Mouse (Mus musculus) MEL (cell line): ENCODE data around the gene Tnfsfm13. TPM values are rescaled to one million over a fixed set of nuclear protein-coding genes. Genes with fewer than 3 reads are reported as not detected.
A peak's percentile ranks its signal among the peaks of the same experiment; 100 is the strongest.

Experiments
- DNase-seq: peaks from one replicate; pipeline ENCODE4 v3.0.0; 2011; ENCODE audit warnings: low read depth, low spot score
- H3K27ac ChIP-seq: 2 replicates; pipeline ENCODE4 v1.5.1; 2012; ENCODE audit warnings: low read depth, mild to moderate bottlenecking, control low read depth, low read length, moderate library complexity; ENCODE audit not compliant: control insufficient read depth
- H3K27me3 ChIP-seq, 2 experiments: fragments of 150-350 bp in 1 of 2; sonication (generic) in 1 of 2; 2 replicates each; pipeline ENCODE4 v1.6.1; 2012; ENCODE audit warnings: low read length in 2 of 2, mild to moderate bottlenecking in 2 of 2, improper control_type of control experiment in 1 of 2, moderate library complexity in 1 of 2; ENCODE audit not compliant: insufficient read depth in 2 of 2, control insufficient read depth in 1 of 2
- H3K36me3 ChIP-seq, 2 experiments: 2 replicates each; pipeline ENCODE4 v1.6.1; 2012 to 2014; ENCODE audit warnings: low read length in 2 of 2, improper control_type of control experiment in 1 of 2, inconsistent platforms in 1 of 2, mild to moderate bottlenecking in 1 of 2; ENCODE audit not compliant: insufficient read depth in 2 of 2, control insufficient read depth in 1 of 2
- H3K4me1 ChIP-seq, 2 experiments: fragments of 150-350 bp in 1 of 2; sonication (generic) in 1 of 2; 2 replicates each; pipeline ENCODE4 v1.6.1; 2012; ENCODE audit warnings: low read length in 2 of 2, improper control_type of control experiment in 1 of 2, mild to moderate bottlenecking in 1 of 2; ENCODE audit not compliant: insufficient read depth in 2 of 2, control insufficient read depth in 1 of 2
- H3K4me3 ChIP-seq, 2 experiments: fragments of 150-350 bp in 1 of 2; sonication (generic) in 1 of 2; 2 replicates each; pipeline ENCODE4 v1.5.1; 2012; ENCODE audit warnings: low read depth in 2 of 2, low read length in 2 of 2, mild to moderate bottlenecking in 2 of 2, moderate library complexity in 2 of 2, control low read depth in 1 of 2, improper control_type of control experiment in 1 of 2; ENCODE audit not compliant: control insufficient read depth in 1 of 2, insufficient read depth in 1 of 2
- H3K79me2 ChIP-seq: 2 replicates; pipeline ENCODE4 v1.6.1; 2012; ENCODE audit warnings: mild to moderate bottlenecking, low read length, moderate library complexity; ENCODE audit not compliant: control insufficient read depth, poor library complexity, insufficient read depth
- H3K9ac ChIP-seq: 2 replicates; pipeline ENCODE4 v1.6.1; 2012; ENCODE audit warnings: low read depth, mild to moderate bottlenecking, control low read depth, low read length, moderate library complexity; ENCODE audit not compliant: control insufficient read depth, poor library complexity, severe bottlenecking
- H3K9me3 ChIP-seq: fragments of 150-350 bp; sonication (generic); replicated peaks from 2 replicates; pipeline ENCODE4 v1.6.1; 2012; ENCODE audit warnings: mild to moderate bottlenecking, low read length, improper control_type of control experiment, moderate library complexity; ENCODE audit not compliant: insufficient read depth
- BHLHE40 ChIP-seq: IDR thresholded peaks from 2 replicates; pipeline ENCODE4 v1.6.1; 2012; ENCODE audit warnings: low read depth, mild to moderate bottlenecking, inconsistent platforms, low read length, improper control_type of control experiment, borderline replicate concordance
- CHD1 ChIP-seq: IDR thresholded peaks from 2 replicates; pipeline ENCODE4 v1.6.1; 2012; ENCODE audit warnings: low read depth, mild to moderate bottlenecking, inconsistent platforms, low read length, improper control_type of control experiment
- CHD2 ChIP-seq: IDR thresholded peaks from 2 replicates; pipeline ENCODE4 v1.6.1; 2011; ENCODE audit warnings: low read length, improper control_type of control experiment
- CTCF ChIP-seq, 3 experiments: IDR thresholded peaks in 2 of 3; conservative IDR thresholded peaks in 1 of 3; 2 replicates each; pipeline ENCODE4 v1.5.1; 2011 to 2012; ENCODE audit warnings: low read length in 3 of 3, low read depth in 2 of 3, mild to moderate bottlenecking in 2 of 3, improper control_type of control experiment in 1 of 3, inconsistent platforms in 1 of 3, mixed read lengths in 1 of 3, moderate library complexity in 1 of 3; ENCODE audit not compliant: control insufficient read depth in 1 of 3, insufficient read depth in 1 of 3, poor library complexity in 1 of 3, severe bottlenecking in 1 of 3
- E2F4 ChIP-seq: IDR thresholded peaks from 2 replicates; pipeline ENCODE4 v1.6.1; 2011; ENCODE audit warnings: low read depth, low read length, improper control_type of control experiment, borderline replicate concordance
- ELF1 ChIP-seq: IDR thresholded peaks from 2 replicates; pipeline ENCODE4 v1.6.1; 2014; ENCODE audit warnings: low read depth, mild to moderate bottlenecking, inconsistent platforms, low read length, improper control_type of control experiment, moderate library complexity
- EP300 ChIP-seq, 2 experiments: IDR thresholded peaks; 2 replicates each; pipeline ENCODE4 v1.6.1; 2011; ENCODE audit warnings: improper control_type of control experiment in 2 of 2, low read length in 2 of 2, low read depth in 1 of 2, mild to moderate bottlenecking in 1 of 2
- ETS1 ChIP-seq: IDR thresholded peaks from 2 replicates; pipeline ENCODE4 v1.6.1; 2012; ENCODE audit warnings: low read depth, mild to moderate bottlenecking, inconsistent platforms, low read length, improper control_type of control experiment, moderate library complexity
- GABPA ChIP-seq: IDR thresholded peaks from 2 replicates; pipeline ENCODE4 v1.6.1; 2012; ENCODE audit warnings: low read depth, mild to moderate bottlenecking, inconsistent platforms, low read length, improper control_type of control experiment, moderate library complexity
- GATA1 ChIP-seq: IDR thresholded peaks from 2 replicates; pipeline ENCODE4 v1.6.1; 2011; ENCODE audit warnings: low read depth, low read length, improper control_type of control experiment
- HCFC1 ChIP-seq: IDR thresholded peaks from 2 replicates; pipeline ENCODE4 v1.6.1; 2012; ENCODE audit warnings: low read depth, mild to moderate bottlenecking, inconsistent platforms, low read length, improper control_type of control experiment, moderate library complexity
- MAFK ChIP-seq: IDR thresholded peaks from 2 replicates; pipeline ENCODE4 v1.6.1; 2011; ENCODE audit warnings: low read depth, mild to moderate bottlenecking, low read length, improper control_type of control experiment, borderline replicate concordance
- MAX ChIP-seq: IDR thresholded peaks from 2 replicates; pipeline ENCODE4 v1.6.1; 2011; ENCODE audit warnings: low read length, improper control_type of control experiment
- MAZ ChIP-seq: IDR thresholded peaks from 2 replicates; pipeline ENCODE4 v1.6.1; 2012; ENCODE audit warnings: low read depth, mild to moderate bottlenecking, inconsistent platforms, low read length, improper control_type of control experiment
- MEF2A ChIP-seq: IDR thresholded peaks from 2 replicates; pipeline ENCODE4 v1.6.1; 2014; ENCODE audit warnings: low read depth, mild to moderate bottlenecking, inconsistent platforms, low read length, improper control_type of control experiment; ENCODE audit not compliant: poor library complexity, insufficient replicate concordance, severe bottlenecking; ENCODE audit errors: extremely low read depth
- MXI1 ChIP-seq: IDR thresholded peaks from 2 replicates; pipeline ENCODE4 v1.6.1; 2011; ENCODE audit warnings: mild to moderate bottlenecking, low read depth, low read length, improper control_type of control experiment
- MYB ChIP-seq: IDR thresholded peaks from 2 replicates; pipeline ENCODE4 v1.6.1; 2011; ENCODE audit warnings: mild to moderate bottlenecking, low read depth, low read length, improper control_type of control experiment
- MYC ChIP-seq: IDR thresholded peaks from 2 replicates; pipeline ENCODE4 v1.6.1; 2011; ENCODE audit warnings: low read depth, mild to moderate bottlenecking, low read length, improper control_type of control experiment, moderate library complexity
- NELFE ChIP-seq: IDR thresholded peaks from 2 replicates; pipeline ENCODE4 v1.6.1; 2011; ENCODE audit warnings: low read depth, low read length, improper control_type of control experiment
- POLR2A ChIP-seq, 2 experiments: IDR thresholded peaks; 2 replicates each; pipeline ENCODE4 v1.6.1; 2011 to 2012; ENCODE audit warnings: low read length in 2 of 2, mild to moderate bottlenecking in 2 of 2, control low read depth in 1 of 2, improper control_type of control experiment in 1 of 2, low read depth in 1 of 2, moderate library complexity in 1 of 2; ENCODE audit not compliant: control insufficient read depth in 1 of 2, insufficient read depth in 1 of 2, poor library complexity in 1 of 2
- POLR2AphosphoS2 ChIP-seq: IDR thresholded peaks from 2 replicates; pipeline ENCODE4 v1.6.1; 2011; ENCODE audit warnings: low read length, improper control_type of control experiment
- POLR2AphosphoS5 ChIP-seq: IDR thresholded peaks from 2 replicates; pipeline ENCODE4 v1.6.1; 2012; ENCODE audit warnings: low read depth, borderline replicate concordance, mild to moderate bottlenecking, inconsistent platforms, low read length, moderate library complexity, mixed read lengths
- RAD21 ChIP-seq: IDR thresholded peaks from 2 replicates; pipeline ENCODE4 v1.6.1; 2011; ENCODE audit warnings: mild to moderate bottlenecking, low read depth, low read length, improper control_type of control experiment
- RCOR1 ChIP-seq: IDR thresholded peaks from 2 replicates; pipeline ENCODE4 v1.6.1; 2012; ENCODE audit warnings: low read depth, mild to moderate bottlenecking, inconsistent platforms, low read length, improper control_type of control experiment
- SIN3A ChIP-seq: IDR thresholded peaks from 2 replicates; pipeline ENCODE4 v1.6.1; 2012; ENCODE audit warnings: low read length, improper control_type of control experiment, inconsistent platforms
- SMC3 ChIP-seq: IDR thresholded peaks from 2 replicates; pipeline ENCODE4 v1.6.1; 2011; ENCODE audit warnings: low read depth, low read length, improper control_type of control experiment
- TAL1 ChIP-seq: IDR thresholded peaks from 2 replicates; pipeline ENCODE4 v1.6.1; 2012; ENCODE audit warnings: mild to moderate bottlenecking, inconsistent platforms, low read length, moderate library complexity, mixed read lengths
- TBP ChIP-seq: IDR thresholded peaks from 2 replicates; pipeline ENCODE4 v1.8.0; 2011; ENCODE audit warnings: low read depth, low read length, improper control_type of control experiment
- TCF12 ChIP-seq: IDR thresholded peaks from 2 replicates; pipeline ENCODE4 v1.6.1; 2014; ENCODE audit warnings: low read depth, mild to moderate bottlenecking, inconsistent platforms, low read length, improper control_type of control experiment, moderate library complexity
- USF1 ChIP-seq: IDR thresholded peaks from 2 replicates; pipeline ENCODE4 v1.6.1; 2014; ENCODE audit warnings: low read depth, mild to moderate bottlenecking, inconsistent platforms, low read length, improper control_type of control experiment, moderate library complexity
- USF2 ChIP-seq, 2 experiments: IDR thresholded peaks; 2 replicates each; pipeline ENCODE4 v1.6.1; 2011 to 2012; ENCODE audit warnings: improper control_type of control experiment in 2 of 2, low read length in 2 of 2, borderline replicate concordance in 1 of 2, inconsistent platforms in 1 of 2, low read depth in 1 of 2, mild to moderate bottlenecking in 1 of 2; ENCODE audit not compliant: insufficient read depth in 1 of 2
- ZC3H11A ChIP-seq: IDR thresholded peaks from 2 replicates; pipeline ENCODE4 v1.6.1; 2012; ENCODE audit warnings: low read depth, mild to moderate bottlenecking, inconsistent platforms, low read length, improper control_type of control experiment
- ZKSCAN1 ChIP-seq: IDR thresholded peaks from 2 replicates; pipeline ENCODE4 v1.6.1; 2012; ENCODE audit warnings: low read depth, mild to moderate bottlenecking, inconsistent platforms, low read length, improper control_type of control experiment, moderate library complexity
- ZMIZ1 ChIP-seq: IDR thresholded peaks from 2 replicates; pipeline ENCODE4 v1.6.1; 2012; ENCODE audit warnings: low read depth, mild to moderate bottlenecking, inconsistent platforms, low read length, improper control_type of control experiment, moderate library complexity
- ZNF384 ChIP-seq: IDR thresholded peaks from 2 replicates; pipeline ENCODE4 v1.6.1; 2012; ENCODE audit warnings: low read depth, mild to moderate bottlenecking, inconsistent platforms, low read length, improper control_type of control experiment
- polyA plus RNA-seq, 2 experiments: library from polyadenylated mRNA; stranded (reverse) in 1 of 2; unstranded in 1 of 2; fragments of >175 nt in 1 of 2; fragments of >200 nt in 1 of 2; gene quantifications; 2 replicates each; pipeline versions ENCODE4 v1.2.1 to v1.2.4; 2012; ENCODE audit warnings: low replicate concordance in 2 of 2, low read depth in 1 of 2; ENCODE audit not compliant: insufficient read length in 2 of 2, insufficient read depth in 1 of 2, missing spikeins in 1 of 2
- total RNA-seq: library from RNA; depleted of rRNA; stranded (reverse); fragments of 300-350 nt; gene quantifications from 2 replicates; pipeline ENCODE4 v1.2.3, GENCODE M21; 2012

The Tnfsfm13 gene
- total and polyA plus RNA-seq, 3 experiments, result not detected

- Histone ChIP-seq H3K27ac (no peak overlapping the region), H3K27me3 (no peaks in the 10 kb centered on the region), H3K4me3 (no peak overlapping the region), H3K36me3 (peaks cover 4 to 14% of the 10 kb centered on the region in 2 experiments; a peak in 3 of 4 replicates), H3K9ac (0 out of 2 replicates have a peak overlapping the region, but pooled peaks have one; percentile 4), H3K79me2 (peaks cover 2% of the 10 kb centered on the region; the same call in 1 of the 2 replicates), H3K9me3 (no peaks in the 10 kb centered on the region), H3K4me1 (peaks cover 4 to 11% of the 10 kb centered on the region in 2 experiments)
- TF ChIP-seq MYC, result no peak
- no peak for TF ChIP-seq MXI1
- TF ChIP-seq CHD2, result no peak
- peak; percentile 9; the same call in 1 of the 2 replicates for TF ChIP-seq GATA1
- TF ChIP-seq TCF12, result 0 out of 2 replicates have a peak, but pooled peaks have one; percentile 10
- TF ChIP-seq NELFE, result no peak
- 0 out of 2 replicates have a peak, but pooled peaks have one; percentile 15 for TF ChIP-seq POLR2AphosphoS2
- TF ChIP-seq MAX, result no peak
- no peak for TF ChIP-seq POLR2AphosphoS5
- no peak for TF ChIP-seq CHD1
- no peak for TF ChIP-seq ZKSCAN1
- TF ChIP-seq SMC3, result peak; percentile 80
- TF ChIP-seq USF1, result peak; percentile 21; the same call in 1 of the 2 replicates
- peak; percentile 77 to 94 (median 89) for TF ChIP-seq CTCF (IDR thresholded peaks at IDR 0.05 in 2 of 3, conservative IDR thresholded peaks at IDR 0.05 in 1 of 3; ENCODE audit: control insufficient read depth in 1 of 3, insufficient read depth in 1 of 3, low read depth in 2 of 3, low read length in 3 of 3, poor library complexity in 1 of 3, severe bottlenecking in 1 of 3)
- no peak for TF ChIP-seq ZNF384
- TF ChIP-seq BHLHE40, result no peak
- no peak for TF ChIP-seq MEF2A
- no peak for TF ChIP-seq ELF1
- TF ChIP-seq TBP, result no peak
- peak; percentile 75 for TF ChIP-seq ZC3H11A
- no peak for TF ChIP-seq EP300 (IDR thresholded peaks at IDR 0.05; ENCODE audit: low read depth in 1 of 2, low read length in 2 of 2)
- TF ChIP-seq MAFK, result no peak
- no peak for TF ChIP-seq POLR2A (IDR thresholded peaks at IDR 0.05; ENCODE audit: control insufficient read depth in 1 of 2, insufficient read depth in 1 of 2, low read depth in 1 of 2, low read length in 2 of 2, poor library complexity in 1 of 2)
- no peak for TF ChIP-seq TAL1
- TF ChIP-seq MAZ, result peak; percentile 19; the same call in 1 of the 2 replicates
- no peak for TF ChIP-seq E2F4
- no peak for TF ChIP-seq ETS1
- TF ChIP-seq ZMIZ1, result no peak
- TF ChIP-seq GABPA, result no peak
- peak; percentile 91 for TF ChIP-seq RAD21
- TF ChIP-seq RCOR1, result no peak
- no peak for TF ChIP-seq USF2 (IDR thresholded peaks at IDR 0.05; ENCODE audit: borderline replicate concordance in 1 of 2, insufficient read depth in 1 of 2, low read depth in 1 of 2, low read length in 2 of 2)
- no peak for TF ChIP-seq MYB
- TF ChIP-seq SIN3A, result peak; percentile 64; the same call in 1 of the 2 replicates
- TF ChIP-seq HCFC1, result 0 out of 2 replicates have a peak, but pooled peaks have one; percentile 25
- peak; percentile 83 for DNase-seq
These were observed 39.1 kb downstream of the Tnfsfm13 start for GRCm38 (mm10) chr11:69656617-69657461.
